Mouse (Mus musculus) mouse embryonic stem cell (cell line): ENCODE results near the gene Mknk1.

Experiments used
- in situ Hi-C, 2 experiments: fragments of 300-500 bp; cut with MboI; formaldehyde crosslinking; loops; 1 replicate in 1 of 2; 3 replicates in 1 of 2; pipeline ENCODE4 v1.14.3; 2019 to 2020; ENCODE audit warnings: low sequenced_read_pairs in 2 of 2, low pct_unique_long_range_greater_than_20kb in 1 of 2, mixed read lengths in 1 of 2; ENCODE audit not compliant: unreplicated experiment in 1 of 2

Mknk1 gene

DNA sequence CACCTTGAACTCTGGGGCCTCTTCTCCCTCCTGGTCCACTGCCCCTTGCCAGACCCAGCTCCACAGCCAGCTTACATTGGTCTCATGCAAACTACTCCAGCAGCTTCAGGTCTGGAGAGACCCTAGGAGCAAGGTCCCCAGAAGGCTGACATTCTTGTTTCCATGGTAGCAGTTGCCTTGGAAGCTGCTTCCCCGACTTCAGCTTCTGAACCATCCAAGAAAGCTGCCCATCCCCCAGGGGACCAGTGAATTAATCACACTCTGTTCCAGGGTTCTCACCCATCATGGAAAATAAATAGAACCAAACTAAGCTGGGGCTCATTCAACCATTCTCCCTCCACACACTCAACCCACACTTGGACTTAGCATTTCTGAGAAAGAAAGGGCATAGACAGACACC lies 42.2 kb downstream of the Mknk1 start:
- in situ Hi-C loops: no loop called here

DNA sequence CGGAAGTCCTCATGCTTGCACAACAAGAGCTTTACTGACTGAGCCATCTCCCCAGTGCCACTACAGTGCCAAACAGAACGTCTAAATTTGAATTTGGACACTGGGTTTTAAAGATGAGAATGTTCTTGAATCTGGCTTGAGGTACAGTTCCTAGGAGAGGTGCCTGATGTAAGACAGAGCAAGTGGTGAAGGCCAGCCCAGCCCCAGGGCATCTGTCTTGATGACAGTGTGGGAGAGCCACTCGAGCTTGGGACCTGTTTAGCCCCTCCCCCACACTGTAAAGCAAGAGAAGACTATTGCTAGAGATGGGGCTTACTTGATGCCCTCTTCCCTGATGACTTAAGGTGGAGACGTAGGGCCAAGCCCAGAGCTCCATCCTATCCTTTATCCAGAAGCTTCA lies 43.2 kb downstream of the Mknk1 start:
- in situ Hi-C loops: no loop called here

DNA sequence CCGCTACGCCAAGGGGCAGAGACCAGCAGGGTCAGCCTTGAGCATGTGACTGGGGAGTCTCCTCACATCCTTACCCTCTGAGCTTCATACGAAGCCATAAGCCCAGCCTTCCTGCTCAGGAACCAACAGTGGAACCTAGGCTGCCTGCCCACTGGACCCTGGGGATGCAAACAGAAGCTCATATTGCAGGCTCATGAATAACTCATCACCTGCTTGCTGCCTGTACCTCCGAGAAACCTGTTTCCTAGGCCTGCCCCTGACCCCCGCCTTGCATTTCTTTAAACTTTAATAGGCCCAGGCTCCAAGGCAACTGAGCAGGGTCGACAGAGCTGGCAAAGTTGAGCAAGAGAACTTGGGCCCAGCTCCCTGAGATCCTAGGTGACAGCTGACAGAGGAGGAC lies 45.0 kb downstream of the Mknk1 start, which contains the start of gene Kncn:
TSS of gene Kncn (plus strand) at position 379 of the 400 bp plus-strand sequence.
- in situ Hi-C loops: no loop called here

DNA sequence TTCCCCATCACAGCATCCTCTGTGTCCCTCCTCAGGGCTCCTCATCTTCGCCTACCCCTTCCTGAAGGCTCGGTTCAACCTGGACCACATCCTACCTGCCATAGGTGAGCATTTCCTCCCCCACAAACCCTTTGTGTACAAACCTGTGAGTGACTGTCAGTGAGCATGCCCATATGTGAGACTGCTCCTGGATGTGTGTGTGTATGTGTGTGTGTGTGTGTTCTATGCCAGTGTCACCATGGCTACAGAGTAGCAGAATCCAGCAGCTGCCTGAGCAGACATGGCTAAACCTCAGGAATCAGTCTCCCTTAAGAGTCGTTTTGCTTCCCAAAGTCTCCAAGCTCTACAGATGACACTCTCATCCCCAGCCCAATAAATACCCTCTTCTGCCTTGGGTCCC lies 46.8 kb downstream of the Mknk1 start:
- in situ Hi-C loops: no loop called here

DNA sequence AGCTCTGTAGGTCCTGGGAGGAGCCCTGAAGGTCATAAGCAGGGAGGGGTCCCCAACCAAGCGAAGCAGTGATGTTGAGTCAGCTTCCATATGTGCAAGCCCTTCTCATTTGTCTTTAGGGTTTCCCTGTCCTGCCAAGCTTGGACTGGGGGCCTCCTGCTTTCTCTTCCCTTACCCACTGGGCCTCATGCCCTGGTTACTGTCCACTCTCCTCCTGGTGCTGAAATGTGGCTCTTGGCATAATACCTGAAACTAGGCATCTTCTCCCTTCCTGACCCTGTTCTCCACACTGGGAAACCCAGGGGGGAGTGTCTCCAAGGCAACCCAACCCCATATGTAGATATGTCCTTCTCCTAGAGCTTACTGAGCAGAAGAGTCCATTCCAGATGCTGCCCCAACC lies 47.9 kb downstream of the Mknk1 start:
- in situ Hi-C loops: no loop called here

DNA sequence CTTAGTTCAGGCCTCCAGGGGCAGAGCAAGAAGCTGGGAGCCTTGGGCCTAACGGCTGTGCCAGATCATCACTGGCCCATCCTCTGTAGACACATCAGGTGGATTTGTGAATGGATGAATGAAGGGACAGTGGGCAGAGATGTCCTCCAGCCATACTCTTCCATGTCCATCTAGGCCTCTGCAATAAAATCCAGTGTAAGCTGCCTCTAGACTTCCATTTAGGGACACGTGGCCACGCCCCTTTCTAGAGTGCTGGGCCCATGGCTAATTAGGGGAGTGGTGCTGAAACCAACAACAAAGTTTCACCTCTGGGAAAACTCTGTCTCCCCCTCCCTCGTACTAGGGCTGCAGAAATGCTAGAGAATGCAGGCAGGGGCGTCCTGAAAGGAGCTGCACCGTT lies 51.1 kb downstream of the Mknk1 start:
- in situ Hi-C loops: loop anchor here in 1 of 2 experiments (10.0 kb wide), 1 partner anchor 155 kb away; the partner anchor contains the start of gene Efcab14

DNA sequence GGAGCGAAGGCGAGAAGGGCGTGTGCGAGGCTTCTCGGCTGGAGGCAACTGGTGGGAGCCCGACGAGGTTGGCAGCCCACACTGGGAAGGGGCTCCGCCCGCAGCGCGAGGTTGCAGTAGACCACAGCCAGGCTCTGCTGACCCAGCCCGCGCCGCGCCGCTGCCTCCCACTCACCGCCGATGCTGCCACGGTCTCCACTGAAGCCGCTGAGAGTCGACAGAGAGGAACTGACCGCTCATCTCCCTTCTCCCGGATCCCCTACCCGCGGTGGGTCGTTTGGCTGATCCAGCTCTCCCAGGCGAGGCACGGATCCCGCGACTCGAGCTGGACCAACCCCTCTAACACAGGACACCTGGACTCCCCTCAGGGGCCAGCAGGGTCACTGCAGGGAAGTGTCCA lies 51.6 kb downstream of the Mknk1 start, which contains the start of gene 6430628N08Rik:
TSS of gene 6430628N08Rik (plus strand) at position 113 of the 400 bp plus-strand sequence.
- in situ Hi-C loops: loop anchor here in 1 of 2 experiments (10.0 kb wide), 1 partner anchor 156 kb away; the partner anchor contains the start of gene Efcab14

DNA sequence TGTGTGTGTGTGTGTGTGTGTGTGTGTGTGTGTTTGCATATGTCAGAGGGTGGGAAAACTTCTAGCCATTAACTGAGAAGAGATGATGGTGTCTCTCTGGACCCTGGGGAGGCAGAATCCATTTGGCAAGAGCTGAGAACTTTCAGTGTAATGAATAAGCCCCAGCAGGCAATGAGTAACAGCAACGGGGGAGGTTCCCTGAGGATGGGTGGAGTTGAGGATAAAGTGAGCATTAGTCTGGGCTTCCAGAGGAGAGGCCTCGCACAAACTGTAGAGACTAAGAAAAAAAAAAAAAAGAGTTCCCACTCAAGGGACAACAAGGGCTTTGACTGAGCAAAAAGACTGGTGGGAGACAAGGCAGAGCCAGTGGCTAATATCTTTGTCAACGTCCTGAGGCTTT lies 55.3 kb downstream of the Mknk1 start:
- in situ Hi-C loops: loop anchor here in 1 of 2 experiments (10.0 kb wide), 1 partner anchor 159 kb away; the partner anchor contains the start of gene Efcab14

DNA sequence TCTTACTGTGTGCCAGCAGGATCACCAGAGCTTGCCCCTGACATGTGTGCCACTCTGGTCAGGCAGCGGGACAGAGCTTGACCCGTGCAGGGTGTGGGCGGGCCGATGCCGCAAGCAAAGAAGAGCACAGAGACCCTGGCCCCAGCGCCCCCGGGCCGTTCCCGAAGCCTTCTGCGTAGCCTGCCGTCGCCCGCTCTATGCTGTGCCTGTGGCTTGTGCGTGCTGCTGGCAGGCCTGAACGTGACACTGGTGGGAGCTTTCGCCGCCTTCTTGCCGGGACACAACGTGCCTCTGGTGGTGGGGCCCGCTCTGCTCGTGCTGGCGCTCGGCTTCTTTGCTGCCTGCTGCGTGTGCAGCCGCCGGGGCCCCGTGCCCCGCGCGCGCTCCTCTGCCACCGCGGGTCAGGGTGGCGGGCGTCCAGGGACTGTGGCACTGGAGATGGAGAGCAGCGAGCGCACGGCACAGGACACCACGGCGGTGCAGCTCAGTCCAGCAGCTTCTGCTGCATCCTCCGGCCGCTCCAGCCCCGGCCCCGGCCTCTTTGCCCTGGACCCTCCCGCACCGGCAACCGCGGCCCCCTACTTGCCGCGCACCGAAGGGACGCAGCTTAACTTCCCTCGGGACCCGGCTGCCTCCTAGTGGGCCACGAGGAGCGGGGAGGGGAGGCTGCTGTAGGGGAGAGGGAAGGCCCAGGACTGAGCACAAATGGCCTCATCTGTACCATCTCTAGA lies 59.1 kb downstream of the Mknk1 start:
- in situ Hi-C loops: loop anchor here in 1 of 2 experiments (5.0 to 10.0 kb wide), 2 partner anchors 84 to 163 kb away; partner anchors contain the start of gene Efcab14

DNA sequence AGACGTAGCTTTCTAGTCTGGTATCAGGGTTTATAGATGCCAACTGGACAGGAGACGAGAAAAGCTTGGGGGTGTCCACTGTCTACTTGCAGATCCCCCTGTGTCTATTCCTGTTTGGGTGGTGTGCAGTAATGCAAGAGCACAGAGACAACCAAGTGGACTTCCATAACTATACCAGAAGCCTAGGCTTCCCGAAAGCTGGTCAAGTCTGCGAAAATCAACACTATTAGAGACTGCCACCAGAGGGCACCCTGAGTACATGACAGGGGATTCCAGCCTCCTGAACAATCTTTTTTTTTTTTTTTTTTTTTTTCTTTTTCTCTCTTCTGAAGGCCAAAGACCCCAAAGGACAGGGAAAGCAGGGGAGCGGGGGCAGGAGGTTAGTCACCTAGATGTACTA lies 63.8 kb downstream of the Mknk1 start:
- in situ Hi-C loops: no loop called here

DNA sequence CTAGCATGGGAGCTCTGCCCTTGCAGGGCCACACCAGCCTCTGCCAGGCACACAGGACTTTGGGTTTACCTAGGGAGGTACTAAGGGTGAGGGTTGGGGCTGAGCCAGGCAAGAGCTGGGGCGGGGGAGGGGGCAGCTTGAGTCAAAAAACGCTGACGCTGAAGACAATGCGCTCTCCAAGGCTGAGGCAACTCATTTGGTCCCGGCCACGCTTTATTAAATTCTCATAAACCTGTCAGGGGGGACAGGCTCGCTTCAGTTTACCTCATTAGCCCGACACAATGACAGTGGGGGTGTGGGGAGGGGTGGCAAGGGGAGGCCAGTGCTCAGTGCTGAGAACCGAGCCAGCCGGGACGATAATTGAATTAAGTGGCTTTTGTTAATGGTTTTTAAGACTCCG lies 65.4 kb downstream of the Mknk1 start:
- in situ Hi-C loops: no loop called here

DNA sequence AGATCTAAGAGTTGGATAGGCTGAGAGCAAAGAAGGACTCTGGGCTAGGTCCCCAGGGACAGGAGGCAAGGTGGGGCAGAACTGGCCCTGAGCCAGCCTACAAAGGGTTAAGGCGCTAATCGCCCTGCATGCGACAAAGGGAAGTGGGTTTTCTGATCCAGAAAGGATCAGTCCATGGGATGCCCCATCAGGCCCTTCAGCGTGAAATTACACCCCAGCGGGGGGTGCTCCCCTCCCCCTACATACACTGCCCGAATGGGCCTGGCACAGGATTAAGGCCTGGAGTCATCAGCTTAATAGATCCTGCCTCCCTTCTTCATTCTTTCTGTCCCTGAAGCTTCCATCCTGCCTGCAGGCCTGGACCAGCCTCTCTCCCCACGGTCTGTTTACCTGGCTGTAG lies 66.7 kb downstream of the Mknk1 start:
- in situ Hi-C loops: no loop called here

DNA sequence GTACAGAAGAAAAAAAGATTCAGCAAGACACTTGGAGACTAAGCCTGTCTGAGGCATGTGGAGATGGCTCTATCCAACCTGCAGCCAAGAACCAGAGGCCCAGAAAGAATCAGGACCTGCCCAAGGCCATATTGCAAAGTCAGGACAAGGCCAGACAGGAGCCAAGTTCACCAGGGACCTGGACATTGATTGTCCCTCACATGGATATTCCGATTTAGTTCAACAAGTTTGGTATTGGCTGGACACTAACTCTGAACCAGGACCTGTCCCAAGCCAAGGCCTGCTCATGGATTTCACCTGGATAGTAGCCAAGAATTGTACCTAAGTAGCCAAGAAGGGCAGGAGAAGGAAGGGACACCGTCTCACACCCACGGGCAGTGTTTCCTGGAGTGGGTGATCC lies 67.8 kb downstream of the Mknk1 start:
- in situ Hi-C loops: no loop called here

DNA sequence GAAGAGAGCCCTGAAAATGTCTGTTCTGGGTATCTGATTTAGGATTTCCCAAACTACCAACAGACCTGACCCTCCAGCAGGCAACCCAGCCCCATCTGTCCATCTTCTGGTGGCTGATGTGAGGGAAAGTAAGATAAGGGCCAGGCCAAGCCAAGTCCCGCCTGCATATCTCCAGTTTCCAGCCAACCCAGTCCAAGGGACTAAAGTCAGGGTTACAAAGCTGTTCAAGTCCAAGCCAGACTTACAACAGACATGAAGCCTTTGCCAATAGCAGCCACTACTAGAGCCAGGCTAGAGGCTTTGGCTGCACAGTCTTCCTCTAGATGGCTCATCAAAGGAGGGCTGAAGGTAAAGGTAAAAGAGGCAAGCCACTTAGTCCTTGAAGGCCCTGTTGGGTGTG lies 69.0 kb downstream of the Mknk1 start:
- in situ Hi-C loops: no loop called here

DNA sequence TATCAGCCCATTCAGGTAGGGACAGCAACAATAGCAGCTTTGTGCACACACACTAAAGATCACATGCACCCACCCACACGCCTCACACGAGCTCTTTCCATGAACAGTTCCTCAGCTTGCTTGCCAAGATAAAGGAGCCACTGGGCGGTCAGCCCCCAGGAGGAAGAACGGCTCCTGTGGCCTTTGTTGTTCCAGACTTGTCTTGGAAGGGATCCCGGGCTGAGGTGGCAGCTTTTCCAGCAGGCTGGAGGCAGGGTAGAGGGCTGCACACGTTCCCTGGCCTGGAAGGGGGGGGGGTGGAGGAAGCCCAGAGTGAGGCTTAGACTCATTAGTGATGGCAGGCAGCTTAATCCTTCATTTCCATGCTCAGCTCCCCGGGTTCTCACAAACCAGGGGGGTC lies 69.6 kb downstream of the Mknk1 start:
- in situ Hi-C loops: no loop called here

DNA sequence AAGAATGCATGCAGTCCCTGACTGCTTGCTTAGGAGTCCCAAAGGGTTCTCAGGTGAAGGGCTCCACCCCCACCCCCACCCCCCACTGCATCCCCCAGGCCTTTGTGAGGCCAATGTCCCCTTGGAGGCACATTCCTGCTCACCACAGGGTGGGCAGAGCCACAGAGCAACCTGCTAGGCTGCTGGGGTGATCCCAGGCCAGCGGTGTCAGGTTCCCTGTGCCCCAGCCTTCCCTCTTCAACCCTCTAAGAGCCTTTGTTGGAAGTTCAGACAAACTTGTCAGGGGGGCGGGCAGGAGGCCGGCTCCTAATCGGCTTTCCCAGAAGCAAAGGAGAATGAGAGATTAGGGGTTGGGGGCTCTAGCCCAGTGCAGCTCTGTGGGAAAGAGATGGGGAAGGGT lies 72.6 kb downstream of the Mknk1 start:
- in situ Hi-C loops: no loop called here

DNA sequence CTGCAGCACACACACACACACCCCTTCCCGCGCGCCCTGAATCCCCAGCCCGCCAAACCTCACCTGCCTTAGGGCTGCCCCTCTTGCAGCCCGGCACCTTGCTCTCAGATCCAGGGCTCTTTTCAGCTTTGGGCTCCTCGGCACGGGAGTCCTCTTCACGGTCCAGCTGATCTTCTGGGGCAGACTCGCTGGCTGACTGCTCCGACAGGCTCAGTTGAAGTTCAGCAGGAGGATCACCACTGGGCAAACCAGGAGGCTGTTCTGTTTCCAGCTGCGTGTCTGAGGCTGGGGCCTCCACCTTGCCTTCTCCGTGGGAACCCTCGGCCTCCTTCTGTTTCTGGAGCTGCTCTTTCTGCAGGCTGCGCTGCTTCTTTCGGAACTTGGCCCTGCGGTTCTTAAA lies 80.9 kb downstream of the Mknk1 start:
- in situ Hi-C loops: no loop called here

DNA sequence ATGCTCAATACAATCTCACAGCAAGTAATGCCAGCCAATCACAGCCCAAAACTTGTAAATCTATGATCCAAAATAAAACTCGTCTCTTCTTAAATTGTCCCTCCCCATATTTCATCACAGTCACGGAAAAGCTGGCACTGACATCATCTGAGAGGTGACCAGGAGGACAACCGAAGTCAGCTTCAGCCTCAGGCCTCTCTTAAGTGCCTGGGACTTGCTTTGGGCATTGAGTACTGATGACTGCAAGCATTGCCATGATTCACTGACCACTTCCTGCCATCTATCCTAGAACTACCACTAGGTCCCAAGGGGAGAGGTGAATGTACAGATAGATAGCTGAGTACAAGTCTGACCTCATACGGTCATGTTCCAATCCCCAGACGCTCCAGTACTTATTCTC lies 83.7 kb downstream of the Mknk1 start:
- in situ Hi-C loops: no loop called here

DNA sequence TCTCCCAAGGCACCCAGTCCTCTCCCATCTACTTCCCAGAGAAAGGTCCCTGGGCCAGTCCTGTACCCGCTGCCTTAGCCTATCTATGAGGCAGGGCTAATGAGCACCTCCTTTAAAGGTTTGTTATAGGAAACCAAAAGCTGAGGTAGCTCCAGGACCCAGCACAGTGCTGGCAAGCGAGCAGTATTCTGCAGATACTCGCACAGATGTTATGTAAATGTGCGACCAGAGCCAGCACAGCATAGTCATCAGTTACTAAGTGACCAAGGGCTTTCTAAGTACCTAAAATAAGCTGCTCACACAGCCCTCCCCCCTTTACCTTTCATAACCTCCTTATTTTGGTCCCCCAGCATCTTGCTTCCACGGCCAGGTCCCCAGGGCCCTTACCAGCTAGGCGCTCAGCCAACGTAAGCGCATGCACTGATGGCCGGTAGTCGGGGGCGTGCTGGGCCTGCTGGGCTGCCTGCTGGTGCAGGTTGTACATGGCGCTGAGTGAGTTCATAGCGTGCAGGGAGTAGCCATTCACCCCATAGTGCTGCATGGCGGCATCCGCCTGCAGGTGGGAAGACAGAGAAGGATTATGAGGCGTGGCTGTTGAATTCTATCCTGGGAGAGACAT lies 84.4 kb downstream of the Mknk1 start:
- in situ Hi-C loops: no loop called here

DNA sequence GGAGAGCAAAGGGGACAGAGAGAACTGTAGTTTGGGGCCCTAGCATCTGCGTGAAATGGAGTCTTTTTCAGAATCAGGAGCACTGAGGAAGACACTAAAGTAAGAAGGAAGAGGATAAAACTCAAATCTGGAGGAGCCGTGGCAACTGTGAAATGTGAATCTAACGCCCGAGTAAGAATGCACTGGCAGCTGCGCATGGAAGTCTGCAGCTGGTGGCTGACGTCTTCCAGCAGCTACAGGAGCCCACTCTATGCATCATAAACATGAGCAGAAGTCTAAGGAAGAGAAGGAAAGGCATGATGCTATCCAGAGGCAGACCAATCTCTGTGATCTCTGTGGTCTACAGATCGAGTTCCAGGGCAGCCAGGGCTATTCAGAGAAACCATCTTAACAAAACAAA lies 88.6 kb downstream of the Mknk1 start:
- in situ Hi-C loops: loop anchor here (25.0 kb wide), 2 partner anchors 865 to 1015 kb away; partner anchors contain the start of genes Tal1 (in 2 of the 2) and Foxd2 (in 1 of the 2)
